Mouse (Mus musculus) c-Kit-positive CD71-negative TER-119-negative erythroid progenitor cells, embryonic 14.5 days (primary cell): ENCODE data around the gene Btbd1.
A peak's percentile ranks its signal among the peaks of the same experiment; 100 is the strongest.
"Not testable (repeated sequence)": the region's sequence is repeated elsewhere in the genome, so short reads cannot be mapped to it uniquely, and the experiment has no call there.

Experiments used
- DNase-seq: peaks from one replicate; pipeline ENCODE4 v3.0.0-alpha.2; 2013; ENCODE audit warnings: low read depth

The Btbd1 gene

DNA sequence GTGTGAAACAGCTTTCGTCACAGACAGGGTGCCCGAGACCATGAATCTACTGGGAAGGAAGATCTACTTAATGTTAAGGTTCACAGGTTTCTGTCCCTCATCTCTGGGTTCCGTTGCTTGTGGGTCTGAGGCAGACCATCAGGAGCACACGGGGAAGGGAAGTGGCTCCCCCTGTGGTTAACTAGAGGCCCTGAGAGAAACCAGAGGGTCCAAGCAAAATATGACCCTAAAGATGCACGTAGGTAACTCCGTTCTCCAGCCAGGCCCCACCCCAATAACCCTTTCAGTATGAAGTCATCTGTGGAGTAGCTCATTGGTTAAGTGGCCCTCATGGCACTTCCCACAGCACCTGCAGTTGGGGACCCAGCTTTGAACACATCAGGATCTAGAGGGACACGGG, 20.4 kb upstream of the Btbd1 start:
- no peak for DNase-seq

DNA sequence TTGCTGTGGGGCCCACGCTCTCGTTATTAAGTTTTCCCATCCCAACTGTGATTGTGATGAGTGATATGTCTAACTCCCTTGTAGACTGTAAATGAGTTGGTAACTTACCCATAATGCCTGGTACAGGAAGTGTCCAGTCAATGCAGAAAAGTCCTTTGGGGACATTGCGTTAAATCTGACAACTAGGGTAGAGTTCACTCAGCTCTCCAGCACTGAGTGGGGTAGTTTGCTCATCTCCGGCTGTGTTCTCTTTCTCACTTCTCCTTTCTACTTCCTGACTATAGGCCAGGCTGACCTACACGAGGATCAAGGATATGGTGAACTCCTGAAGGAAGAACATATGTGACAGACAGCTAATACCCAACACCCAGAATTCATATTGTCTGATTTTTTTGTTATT, 20.0 kb upstream of the Btbd1 start:
- no peak for DNase-seq

DNA sequence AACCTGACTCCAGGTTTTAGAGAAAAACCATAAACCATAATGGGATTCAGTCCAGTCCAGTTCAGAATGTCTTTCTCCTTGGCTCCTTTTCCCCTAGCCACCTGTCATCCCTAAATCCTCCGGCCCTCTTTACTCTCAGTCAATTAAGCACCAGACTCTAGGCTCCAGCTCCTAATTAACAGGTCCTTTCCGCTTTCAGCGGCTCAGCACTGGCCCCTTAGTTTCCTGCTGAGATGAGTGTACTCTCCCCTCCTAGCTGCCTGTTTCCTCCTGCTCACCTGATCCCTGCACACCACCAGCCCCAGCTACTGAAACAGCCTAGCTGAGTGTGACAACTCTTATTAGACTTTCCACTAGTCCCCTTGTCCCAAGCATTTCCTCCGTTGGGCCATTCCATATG, 18.5 kb upstream of the Btbd1 start:
- DNase-seq, result no peak

DNA sequence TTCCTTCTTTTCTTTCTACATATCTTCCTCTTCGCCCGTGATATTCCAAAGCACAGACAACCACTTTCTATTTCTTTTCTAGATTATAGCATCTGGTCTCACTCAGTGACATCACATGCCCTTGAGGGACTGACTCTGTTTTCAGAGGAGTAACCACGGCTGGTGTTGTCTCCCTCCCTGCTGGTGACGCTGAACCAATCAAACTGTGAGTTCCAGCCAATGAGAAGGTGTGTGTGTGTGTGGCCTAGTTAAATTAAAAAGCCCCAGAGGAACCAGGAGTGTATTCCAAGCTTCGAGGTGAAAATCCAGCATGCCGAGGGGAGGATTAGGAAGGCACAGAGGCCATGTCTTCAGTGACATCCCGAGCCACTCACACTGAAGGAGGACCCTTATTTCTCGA, 17.8 kb upstream of the Btbd1 start:
- DNase-seq, result no peak

DNA sequence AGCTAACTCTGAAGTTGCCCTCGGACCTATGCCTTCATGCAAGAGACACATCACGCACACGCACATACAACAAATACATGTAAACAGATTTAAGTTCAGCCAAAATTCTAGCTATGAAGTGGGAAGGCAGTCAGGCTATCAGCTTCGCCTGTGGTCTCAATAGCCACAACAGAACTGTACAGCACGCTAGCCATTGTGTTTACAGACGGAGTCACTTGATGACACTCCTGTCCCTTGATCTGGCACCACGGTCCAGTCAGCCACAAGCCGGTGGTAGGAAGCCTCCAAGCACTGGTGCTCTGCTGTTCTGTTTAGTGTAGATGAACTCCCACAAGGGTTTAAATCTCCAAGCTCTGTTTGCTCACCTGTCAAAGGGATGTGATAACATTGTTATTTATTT, 16.8 kb upstream of the Btbd1 start:
- no peak for DNase-seq

DNA sequence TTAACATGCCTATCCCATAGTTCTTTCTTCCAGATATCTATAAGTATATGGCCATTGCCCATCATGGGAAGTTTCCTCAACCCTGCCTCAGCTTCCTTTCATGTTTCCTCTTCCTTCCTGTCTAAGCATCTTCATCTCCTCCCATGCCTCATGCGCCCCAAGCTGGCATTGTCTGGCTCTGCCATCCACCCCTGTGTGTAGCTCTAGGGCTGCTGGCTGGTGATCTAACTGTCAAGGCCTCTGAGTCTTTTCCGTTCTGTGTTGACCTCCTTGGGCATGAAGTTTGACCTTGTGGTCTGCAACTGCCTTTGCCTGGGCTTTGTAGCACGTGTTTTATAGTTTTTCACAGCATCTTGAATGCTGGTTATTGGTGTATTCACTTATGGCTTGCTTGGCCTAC, 16.1 kb upstream of the Btbd1 start:
- no peak for DNase-seq

DNA sequence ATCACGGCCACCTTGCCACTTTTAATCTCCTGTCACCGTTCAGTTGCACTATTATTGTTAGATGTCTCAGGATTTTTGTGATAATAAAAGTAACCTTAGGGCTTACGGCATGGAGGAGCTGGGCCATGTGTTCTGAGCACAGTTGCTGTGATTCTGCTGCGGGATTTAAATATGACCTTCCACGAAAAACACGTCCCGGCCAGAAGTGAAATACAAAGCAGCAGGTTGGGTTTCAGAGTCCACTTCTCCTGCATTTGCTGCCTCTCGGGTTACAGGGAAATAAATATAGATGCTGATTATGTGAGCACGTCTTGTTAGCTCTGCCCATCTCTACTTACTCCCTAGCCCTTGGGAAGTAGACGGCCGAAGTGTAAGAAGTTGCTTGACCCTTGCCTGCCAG, 15.6 kb upstream of the Btbd1 start:
- DNase-seq, result no peak

DNA sequence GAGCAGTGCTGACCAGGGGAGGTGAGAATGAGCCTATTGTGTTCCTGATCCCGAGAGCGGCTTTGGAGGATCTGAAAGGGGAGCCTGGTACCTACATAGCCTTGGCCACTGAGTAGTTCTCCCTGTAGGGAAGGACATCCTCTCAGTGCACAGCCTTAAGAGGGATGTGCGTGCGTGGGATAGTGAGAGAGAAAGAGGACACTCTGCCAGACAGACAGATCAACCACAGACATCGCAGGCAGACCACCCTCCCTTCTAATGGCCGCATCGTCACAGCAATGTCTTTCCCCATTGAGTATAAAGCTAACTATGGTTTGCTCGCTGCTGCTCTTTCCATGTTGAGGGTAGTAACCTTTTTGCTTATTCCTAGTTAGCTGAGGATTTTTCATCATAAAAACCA, 14.7 kb upstream of the Btbd1 start:
- DNase-seq, result no peak

DNA sequence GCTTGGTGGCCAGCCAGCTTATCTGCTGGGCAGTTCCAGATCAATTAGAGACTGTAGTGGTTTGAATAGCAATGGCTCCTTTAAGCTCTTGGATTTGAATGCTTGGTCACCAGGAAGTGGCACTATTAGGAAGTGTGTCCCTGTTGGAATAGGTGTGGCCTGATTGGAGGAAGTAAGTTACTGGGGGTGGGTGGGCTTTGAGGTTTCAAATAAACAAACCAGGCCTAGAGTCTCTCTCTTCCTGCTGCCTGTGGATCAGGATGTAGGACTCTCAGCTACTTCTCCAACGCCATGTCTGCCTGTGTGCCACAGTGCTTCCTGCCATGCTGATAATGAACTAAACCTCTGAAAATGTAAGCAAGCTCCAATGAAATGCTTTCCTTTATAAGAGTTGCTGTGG, 13.8 kb upstream of the Btbd1 start:
- DNase-seq, result no peak

DNA sequence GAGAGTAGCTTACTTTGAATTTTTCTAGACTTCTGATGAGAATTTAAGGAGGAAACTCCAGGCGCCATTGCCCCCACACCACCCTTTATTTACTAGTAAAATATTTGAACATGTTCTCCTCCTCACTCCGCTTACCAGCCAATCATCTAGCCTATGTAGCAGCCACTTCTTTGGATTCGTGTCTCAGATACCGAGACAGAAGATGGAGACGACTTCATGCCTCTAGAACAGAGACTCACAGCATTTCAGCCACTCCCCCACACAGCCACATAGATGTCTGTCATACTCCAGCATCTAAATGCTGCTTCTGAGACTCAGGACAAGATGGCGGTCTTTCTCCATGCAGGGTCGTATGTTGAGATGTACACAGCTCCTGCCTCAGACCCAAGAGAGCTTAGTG, 12.9 kb upstream of the Btbd1 start:
- no peak for DNase-seq

DNA sequence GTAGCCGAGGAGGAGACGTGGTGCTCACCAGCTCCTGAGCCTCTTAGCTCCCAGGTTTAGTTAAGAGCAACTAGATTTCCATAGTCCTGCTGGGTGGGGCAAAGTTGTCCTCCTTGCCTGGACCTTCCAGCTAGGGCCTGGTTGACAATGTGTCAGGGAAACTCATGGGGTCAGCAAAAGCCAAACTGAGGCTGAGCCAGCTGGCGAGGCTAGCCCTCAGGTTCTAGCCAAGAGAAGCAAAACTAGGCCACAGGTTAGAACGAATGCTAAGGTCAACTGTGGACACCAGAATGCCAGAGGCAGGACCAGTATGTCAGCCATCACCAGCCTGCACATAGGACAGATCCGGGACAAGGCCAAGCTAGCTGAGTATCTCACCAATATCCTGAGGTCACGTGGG, 12.2 kb upstream of the Btbd1 start:
- DNase-seq, result no peak

DNA sequence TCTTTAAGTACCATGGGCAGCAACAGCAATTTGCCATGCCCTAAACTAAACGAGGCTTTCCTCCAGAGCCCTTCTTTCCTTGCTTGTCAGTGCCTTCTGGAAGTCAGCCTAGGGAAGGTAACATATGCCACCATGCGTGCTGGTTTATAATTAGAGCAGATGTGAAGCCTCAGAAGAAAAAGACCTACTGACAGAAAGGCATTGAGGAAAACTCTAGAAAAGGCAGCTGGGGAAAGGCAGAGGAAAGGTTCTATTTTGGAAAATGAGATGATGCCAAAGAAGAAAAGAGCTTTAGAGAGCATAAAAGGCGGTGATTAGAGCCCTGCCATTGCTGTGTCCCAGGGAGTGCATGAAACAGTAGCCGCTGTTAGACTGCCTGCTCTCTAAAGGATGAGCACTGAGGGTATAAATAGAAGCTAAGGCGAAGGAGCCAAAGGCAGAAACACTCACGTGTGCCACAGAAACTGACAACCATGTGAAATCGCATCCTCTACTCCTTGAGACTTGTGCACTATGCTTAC, 11.5 kb upstream of the Btbd1 start:
- no peak for DNase-seq

DNA sequence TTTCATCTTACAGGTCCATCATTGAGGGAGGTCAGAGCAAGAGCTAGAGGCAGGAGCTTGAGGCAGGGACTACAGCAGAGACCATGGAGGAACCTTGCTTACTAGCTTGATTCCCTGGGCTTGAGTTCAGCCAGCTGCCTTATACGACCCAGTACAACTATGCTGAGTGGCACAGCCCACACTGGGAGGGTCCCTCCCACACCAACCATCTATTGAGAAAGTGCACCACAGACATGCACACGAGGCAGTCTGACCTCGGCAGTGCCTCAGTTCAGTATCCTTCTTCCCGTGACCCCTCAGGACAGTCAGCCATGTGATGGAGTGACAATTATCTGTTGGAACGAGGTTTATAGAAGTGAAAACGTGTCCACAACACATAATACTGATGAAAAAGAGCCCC, 10.5 kb upstream of the Btbd1 start:
- no peak for DNase-seq

DNA sequence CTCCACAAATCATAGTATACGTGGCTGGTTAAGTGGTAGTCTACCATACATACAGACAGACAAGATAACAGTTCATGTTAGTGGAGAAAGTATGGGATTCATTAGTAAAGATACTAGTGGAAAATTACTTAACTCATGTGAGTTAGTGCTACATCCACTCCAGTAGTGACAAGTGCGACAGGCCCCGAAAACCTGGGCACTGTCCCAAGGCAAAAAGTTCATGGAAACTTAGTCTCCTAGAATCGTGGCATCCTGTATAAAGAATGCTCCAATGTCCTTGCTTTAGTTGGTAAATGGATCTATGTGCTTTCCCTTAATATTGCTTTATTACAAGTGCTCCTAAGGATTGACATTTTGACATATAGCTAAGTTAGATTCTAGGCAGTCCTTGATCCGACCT, 8.5 kb upstream of the Btbd1 start:
- DNase-seq, result not testable (repeated sequence)

DNA sequence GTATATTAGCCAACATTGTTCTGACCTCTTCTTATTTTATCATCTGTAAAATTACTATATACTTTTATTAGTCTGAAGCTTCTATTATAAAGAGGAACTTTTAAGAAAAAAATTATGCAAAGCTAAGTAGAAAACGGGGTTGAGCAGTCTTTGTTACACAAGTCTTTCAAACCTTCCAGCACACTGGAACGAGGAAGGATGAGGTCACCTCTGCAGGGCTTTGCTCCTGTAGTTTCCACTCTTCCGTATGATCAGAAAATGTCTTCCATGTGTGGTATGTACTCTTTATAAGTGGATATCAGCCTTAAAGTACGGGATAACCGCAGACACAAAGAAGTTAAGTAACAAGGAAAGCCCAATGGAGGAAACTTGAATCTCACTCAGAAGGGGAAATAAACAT, 6.2 kb upstream of the Btbd1 start:
- no peak for DNase-seq

DNA sequence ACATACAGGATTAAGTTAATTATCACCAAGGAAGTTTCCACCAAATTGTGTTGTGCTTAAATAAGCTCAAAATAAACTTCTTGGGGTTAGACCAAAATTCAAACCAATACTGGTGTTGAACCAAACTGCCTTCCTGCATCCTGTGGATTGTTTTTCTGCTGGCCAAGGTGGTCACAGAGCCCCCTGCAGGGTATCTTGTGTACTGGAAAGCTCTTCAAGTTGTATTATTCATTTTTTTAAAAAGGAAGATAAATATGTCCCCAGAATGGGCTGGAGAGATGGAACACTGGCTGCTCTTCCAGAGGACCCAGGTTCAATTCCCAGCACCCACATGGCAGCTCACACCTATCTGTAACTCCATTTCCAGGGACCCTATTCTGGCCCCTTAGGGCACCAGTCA, 5.6 kb upstream of the Btbd1 start:
- DNase-seq, result no peak

DNA sequence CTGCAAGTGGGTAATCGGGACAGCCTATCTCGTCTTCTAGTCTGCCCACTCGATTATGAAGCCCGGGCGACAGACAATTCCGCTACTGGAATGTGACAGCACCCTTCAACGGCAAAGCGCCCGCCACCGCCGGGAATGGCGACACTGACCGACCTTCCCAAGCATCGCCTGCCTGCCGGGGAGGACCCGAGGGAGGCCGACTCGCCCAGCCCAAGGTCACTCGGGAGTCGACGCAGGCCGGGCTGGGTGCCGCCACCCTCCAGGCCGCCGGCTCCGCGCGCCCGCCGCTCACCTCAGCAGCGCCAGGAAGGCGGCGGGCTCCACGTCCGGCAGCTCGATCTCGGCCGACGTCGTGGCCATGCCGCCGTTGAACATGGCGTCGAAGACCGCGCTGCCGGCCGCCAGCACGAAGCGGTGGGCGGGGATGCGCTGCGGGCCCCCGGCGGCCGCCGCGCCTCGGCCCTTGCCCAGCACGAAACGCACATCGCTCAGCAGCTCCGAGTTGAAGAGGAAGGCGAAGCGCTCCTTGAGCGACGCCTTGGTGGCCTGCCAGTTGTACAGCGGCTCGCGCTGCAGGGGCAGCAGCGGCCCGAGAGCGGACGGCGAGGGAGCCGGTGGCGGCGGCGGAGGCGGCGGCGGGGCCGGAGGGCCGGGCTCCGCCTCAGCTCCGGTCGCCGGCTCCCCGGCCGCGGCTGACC, 401 bp downstream of the Btbd1 start:
- DNase-seq, result no peak

DNA sequence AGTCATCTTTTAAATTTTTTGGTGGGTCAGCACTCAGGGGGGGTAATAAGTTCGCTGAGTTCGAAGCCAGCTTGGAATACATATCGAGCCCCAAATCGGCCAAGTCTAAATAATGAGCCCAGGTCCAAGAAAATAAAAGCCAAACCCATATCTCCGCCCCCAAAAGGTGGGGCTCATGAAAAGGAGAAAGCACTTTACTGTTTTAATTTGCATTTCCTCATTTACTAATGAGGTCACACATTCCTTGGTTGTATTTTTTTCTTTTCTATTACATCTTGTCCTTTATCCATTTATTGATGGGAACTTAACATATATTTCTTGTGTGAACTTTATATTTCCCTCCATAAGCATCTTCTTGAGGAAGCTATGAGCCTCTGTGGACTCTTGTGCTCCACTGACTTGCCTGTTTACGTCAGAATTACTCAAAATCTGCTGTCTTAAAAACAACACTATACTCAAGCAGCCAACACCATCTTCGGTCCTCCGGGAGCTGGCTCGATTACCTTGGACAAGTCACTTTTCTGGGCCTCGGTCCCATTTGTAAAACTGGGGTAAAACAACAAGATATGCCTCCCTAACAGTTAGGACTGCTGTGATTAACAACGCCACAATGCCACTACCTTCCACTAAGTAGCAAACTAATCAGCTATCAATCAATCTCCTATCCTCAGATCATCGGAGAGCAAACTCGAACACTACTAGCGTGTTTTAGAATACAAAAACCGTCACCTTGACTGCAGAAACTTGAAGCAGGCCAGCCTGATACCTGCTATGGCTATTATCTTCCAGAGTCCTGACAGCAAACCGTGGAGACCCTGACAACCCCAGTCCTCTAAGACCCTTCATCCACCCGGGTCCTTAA, 1.2 kb downstream of the Btbd1 start:
- no peak for DNase-seq

DNA sequence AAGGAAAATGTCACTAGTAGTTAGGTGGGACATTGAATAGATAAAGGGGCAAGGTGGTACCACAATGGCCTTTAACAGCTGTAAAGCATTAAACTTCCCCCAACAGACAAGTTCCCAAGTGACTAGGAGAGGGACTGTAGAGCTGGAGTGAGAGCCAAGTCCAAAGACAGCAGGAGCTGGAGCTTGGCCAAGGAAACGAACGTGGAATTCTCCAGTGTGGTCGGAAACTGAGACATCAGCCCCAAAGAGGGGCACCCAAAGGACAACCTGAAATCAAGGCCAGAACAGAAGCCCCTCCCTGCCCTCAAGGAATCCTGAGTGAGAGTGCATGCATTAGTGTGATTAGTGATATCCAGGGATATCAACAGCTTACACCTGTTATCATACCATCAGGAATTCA, 3.9 kb downstream of the Btbd1 start:
- DNase-seq, result no peak

DNA sequence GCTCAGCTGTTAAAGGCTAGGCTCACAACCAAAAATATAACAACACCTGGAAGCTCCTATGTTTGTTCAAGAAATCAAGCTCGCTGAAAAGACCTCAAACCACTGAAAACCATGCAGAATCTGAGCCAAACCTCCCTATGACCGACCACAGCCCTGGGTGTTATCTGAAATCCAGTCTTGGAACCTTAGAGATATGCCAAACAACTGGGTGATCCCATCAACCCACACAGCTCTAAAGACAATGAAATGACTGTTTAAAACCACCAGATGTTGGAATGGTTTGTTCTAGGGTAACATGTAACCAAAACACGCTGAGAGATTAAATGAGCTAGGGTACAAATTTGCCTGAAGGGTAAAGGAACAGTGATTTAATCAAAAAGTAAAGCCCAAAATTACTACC, 4.3 kb downstream of the Btbd1 start:
- no peak for DNase-seq

DNA sequence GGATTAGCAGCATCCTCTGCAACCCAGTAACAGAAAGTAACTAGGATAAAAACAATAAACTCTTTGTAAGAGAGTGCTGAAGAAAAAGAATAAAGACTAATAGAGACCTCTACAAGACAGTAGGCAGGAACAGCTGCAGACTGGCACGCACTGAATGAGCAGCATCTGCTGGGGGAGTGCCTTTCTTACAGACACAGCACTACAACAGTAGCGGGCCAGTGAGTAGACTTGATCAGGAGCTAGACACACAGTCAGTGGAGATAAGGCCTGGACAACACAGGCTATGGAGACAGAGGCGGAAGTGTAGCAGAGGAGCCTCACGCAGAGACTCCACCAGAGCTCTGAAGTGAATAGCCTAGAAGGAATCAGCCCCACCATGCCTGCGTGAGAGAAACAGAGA, 23.2 kb downstream of the Btbd1 start:
- no peak for DNase-seq

DNA sequence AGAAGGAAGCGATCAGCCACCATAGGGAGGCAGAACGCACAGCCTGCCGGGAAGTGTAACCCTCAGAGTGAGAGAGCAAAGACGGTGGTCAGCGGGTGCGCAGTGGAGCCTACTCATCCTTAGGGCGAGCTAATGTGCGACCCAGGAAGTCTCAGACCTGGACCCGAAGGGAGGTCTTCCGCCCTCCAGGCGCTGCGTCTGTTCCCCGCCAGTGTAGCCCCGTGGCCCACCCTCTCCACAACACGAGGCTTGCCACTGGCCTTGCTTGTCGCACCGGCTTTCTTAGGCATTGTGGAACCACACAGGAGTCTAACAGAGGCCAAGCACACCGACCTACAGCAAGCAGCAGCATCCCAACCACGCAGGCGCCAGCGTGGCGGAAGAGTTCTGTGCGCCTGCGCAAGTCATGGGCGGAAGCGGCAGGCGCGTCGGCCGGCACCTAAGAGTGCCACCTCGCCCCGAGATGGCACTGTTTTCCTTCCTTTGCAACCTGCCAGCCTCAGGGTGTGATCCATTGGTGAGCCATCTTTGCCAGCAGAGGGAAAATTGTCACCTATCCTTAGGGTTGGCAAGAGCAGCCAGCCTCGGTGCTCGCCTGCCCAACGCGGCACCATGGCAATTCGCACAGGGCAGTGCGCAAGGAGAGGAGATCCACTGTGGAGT, 40.0 kb downstream of the Btbd1 start, which contains the start of gene 3110040N11Rik:
TSS of gene 3110040N11Rik (minus strand) at position 384 of the 663 bp plus-strand sequence.
- peak; percentile 82 for DNase-seq

DNA sequence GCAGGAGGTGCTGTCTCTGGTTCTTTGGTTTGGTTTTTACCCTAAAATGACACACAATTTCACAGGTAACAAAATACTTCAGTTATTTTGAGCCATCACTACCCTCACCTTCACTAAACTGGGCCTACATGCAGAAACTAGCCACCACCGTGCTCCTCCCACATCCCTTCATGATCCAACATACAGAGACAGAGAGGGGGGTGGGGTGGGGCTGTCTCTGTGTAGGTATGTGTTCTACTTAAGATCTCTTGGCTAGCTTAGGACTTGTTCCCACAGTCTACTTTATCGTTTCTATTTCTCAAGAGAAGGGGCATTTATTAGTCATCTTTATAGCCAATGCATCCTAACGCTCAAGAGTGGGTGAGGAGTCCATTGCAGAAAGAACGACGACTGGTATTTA, 40.7 kb downstream of the Btbd1 start:
- peak; percentile 18 for DNase-seq
